Mouse (Mus musculus) MEL (cell line): ENCODE data around the gene Pigs. TPM values are rescaled to one million over a fixed set of nuclear protein-coding genes. Genes with fewer than 3 reads are reported as not detected.

Experiments used
- DNase-seq: peaks from one replicate; pipeline ENCODE4 v3.0.0; 2011; ENCODE audit warnings: low read depth, low spot score
- H3K27ac ChIP-seq: 2 replicates; pipeline ENCODE4 v1.5.1; 2012; ENCODE audit warnings: low read depth, mild to moderate bottlenecking, control low read depth, low read length, moderate library complexity; ENCODE audit not compliant: control insufficient read depth
- H3K27me3 ChIP-seq, 2 experiments: fragments of 150-350 bp in 1 of 2; sonication (generic) in 1 of 2; 2 replicates each; pipeline ENCODE4 v1.6.1; 2012; ENCODE audit warnings: low read length in 2 of 2, mild to moderate bottlenecking in 2 of 2, improper control_type of control experiment in 1 of 2, moderate library complexity in 1 of 2; ENCODE audit not compliant: insufficient read depth in 2 of 2, control insufficient read depth in 1 of 2
- H3K36me3 ChIP-seq, 2 experiments: 2 replicates each; pipeline ENCODE4 v1.6.1; 2012 to 2014; ENCODE audit warnings: low read length in 2 of 2, improper control_type of control experiment in 1 of 2, inconsistent platforms in 1 of 2, mild to moderate bottlenecking in 1 of 2; ENCODE audit not compliant: insufficient read depth in 2 of 2, control insufficient read depth in 1 of 2
- H3K4me1 ChIP-seq, 2 experiments: fragments of 150-350 bp in 1 of 2; sonication (generic) in 1 of 2; 2 replicates each; pipeline ENCODE4 v1.6.1; 2012; ENCODE audit warnings: low read length in 2 of 2, improper control_type of control experiment in 1 of 2, mild to moderate bottlenecking in 1 of 2; ENCODE audit not compliant: insufficient read depth in 2 of 2, control insufficient read depth in 1 of 2
- H3K4me3 ChIP-seq, 2 experiments: fragments of 150-350 bp in 1 of 2; sonication (generic) in 1 of 2; 2 replicates each; pipeline ENCODE4 v1.5.1; 2012; ENCODE audit warnings: low read depth in 2 of 2, low read length in 2 of 2, mild to moderate bottlenecking in 2 of 2, moderate library complexity in 2 of 2, control low read depth in 1 of 2, improper control_type of control experiment in 1 of 2; ENCODE audit not compliant: control insufficient read depth in 1 of 2, insufficient read depth in 1 of 2
- H3K79me2 ChIP-seq: 2 replicates; pipeline ENCODE4 v1.6.1; 2012; ENCODE audit warnings: mild to moderate bottlenecking, low read length, moderate library complexity; ENCODE audit not compliant: control insufficient read depth, poor library complexity, insufficient read depth
- H3K9ac ChIP-seq: 2 replicates; pipeline ENCODE4 v1.6.1; 2012; ENCODE audit warnings: low read depth, mild to moderate bottlenecking, control low read depth, low read length, moderate library complexity; ENCODE audit not compliant: control insufficient read depth, poor library complexity, severe bottlenecking
- H3K9me3 ChIP-seq: fragments of 150-350 bp; sonication (generic); replicated peaks from 2 replicates; pipeline ENCODE4 v1.6.1; 2012; ENCODE audit warnings: mild to moderate bottlenecking, low read length, improper control_type of control experiment, moderate library complexity; ENCODE audit not compliant: insufficient read depth
- E2F4 ChIP-seq: IDR thresholded peaks from 2 replicates; pipeline ENCODE4 v1.6.1; 2011; ENCODE audit warnings: low read depth, low read length, improper control_type of control experiment, borderline replicate concordance
- ELF1 ChIP-seq: IDR thresholded peaks from 2 replicates; pipeline ENCODE4 v1.6.1; 2014; ENCODE audit warnings: low read depth, mild to moderate bottlenecking, inconsistent platforms, low read length, improper control_type of control experiment, moderate library complexity
- EP300 ChIP-seq, 2 experiments: IDR thresholded peaks; 2 replicates each; pipeline ENCODE4 v1.6.1; 2011; ENCODE audit warnings: improper control_type of control experiment in 2 of 2, low read length in 2 of 2, low read depth in 1 of 2, mild to moderate bottlenecking in 1 of 2
- GATA1 ChIP-seq: IDR thresholded peaks from 2 replicates; pipeline ENCODE4 v1.6.1; 2011; ENCODE audit warnings: low read depth, low read length, improper control_type of control experiment
- HCFC1 ChIP-seq: IDR thresholded peaks from 2 replicates; pipeline ENCODE4 v1.6.1; 2012; ENCODE audit warnings: low read depth, mild to moderate bottlenecking, inconsistent platforms, low read length, improper control_type of control experiment, moderate library complexity
- JUND ChIP-seq: IDR thresholded peaks from 2 replicates; pipeline ENCODE4 v1.6.1; 2011; ENCODE audit warnings: low read depth, mild to moderate bottlenecking, improper control_type of control experiment, low read length
- MAX ChIP-seq: IDR thresholded peaks from 2 replicates; pipeline ENCODE4 v1.6.1; 2011; ENCODE audit warnings: low read length, improper control_type of control experiment
- MAZ ChIP-seq: IDR thresholded peaks from 2 replicates; pipeline ENCODE4 v1.6.1; 2012; ENCODE audit warnings: low read depth, mild to moderate bottlenecking, inconsistent platforms, low read length, improper control_type of control experiment
- NELFE ChIP-seq: IDR thresholded peaks from 2 replicates; pipeline ENCODE4 v1.6.1; 2011; ENCODE audit warnings: low read depth, low read length, improper control_type of control experiment
- POLR2A ChIP-seq, 2 experiments: IDR thresholded peaks; 2 replicates each; pipeline ENCODE4 v1.6.1; 2011 to 2012; ENCODE audit warnings: low read length in 2 of 2, mild to moderate bottlenecking in 2 of 2, control low read depth in 1 of 2, improper control_type of control experiment in 1 of 2, low read depth in 1 of 2, moderate library complexity in 1 of 2; ENCODE audit not compliant: control insufficient read depth in 1 of 2, insufficient read depth in 1 of 2, poor library complexity in 1 of 2
- SMC3 ChIP-seq: IDR thresholded peaks from 2 replicates; pipeline ENCODE4 v1.6.1; 2011; ENCODE audit warnings: low read depth, low read length, improper control_type of control experiment
- UBTF ChIP-seq: IDR thresholded peaks from 2 replicates; pipeline ENCODE4 v1.6.1; 2012; ENCODE audit warnings: low read depth, mild to moderate bottlenecking, inconsistent platforms, low read length, improper control_type of control experiment, moderate library complexity, borderline replicate concordance; ENCODE audit not compliant: insufficient read depth
- USF2 ChIP-seq, 2 experiments: IDR thresholded peaks; 2 replicates each; pipeline ENCODE4 v1.6.1; 2011 to 2012; ENCODE audit warnings: improper control_type of control experiment in 2 of 2, low read length in 2 of 2, borderline replicate concordance in 1 of 2, inconsistent platforms in 1 of 2, low read depth in 1 of 2, mild to moderate bottlenecking in 1 of 2; ENCODE audit not compliant: insufficient read depth in 1 of 2
- ZC3H11A ChIP-seq: IDR thresholded peaks from 2 replicates; pipeline ENCODE4 v1.6.1; 2012; ENCODE audit warnings: low read depth, mild to moderate bottlenecking, inconsistent platforms, low read length, improper control_type of control experiment
- ZKSCAN1 ChIP-seq: IDR thresholded peaks from 2 replicates; pipeline ENCODE4 v1.6.1; 2012; ENCODE audit warnings: low read depth, mild to moderate bottlenecking, inconsistent platforms, low read length, improper control_type of control experiment, moderate library complexity
- ZNF384 ChIP-seq: IDR thresholded peaks from 2 replicates; pipeline ENCODE4 v1.6.1; 2012; ENCODE audit warnings: low read depth, mild to moderate bottlenecking, inconsistent platforms, low read length, improper control_type of control experiment
- polyA plus RNA-seq, 2 experiments: library from polyadenylated mRNA; stranded (reverse) in 1 of 2; unstranded in 1 of 2; fragments of >175 nt in 1 of 2; fragments of >200 nt in 1 of 2; gene quantifications; 2 replicates each; pipeline versions ENCODE4 v1.2.1 to v1.2.4; 2012; ENCODE audit warnings: low replicate concordance in 2 of 2, low read depth in 1 of 2; ENCODE audit not compliant: insufficient read length in 2 of 2, insufficient read depth in 1 of 2, missing spikeins in 1 of 2
- total RNA-seq: library from RNA; depleted of rRNA; stranded (reverse); fragments of 300-350 nt; gene quantifications from 2 replicates; pipeline ENCODE4 v1.2.3, GENCODE M21; 2012

The Pigs gene
- total and polyA plus RNA-seq, 3 experiments = 28.5 to 97.1 (median 51.2) TPM

DNA sequence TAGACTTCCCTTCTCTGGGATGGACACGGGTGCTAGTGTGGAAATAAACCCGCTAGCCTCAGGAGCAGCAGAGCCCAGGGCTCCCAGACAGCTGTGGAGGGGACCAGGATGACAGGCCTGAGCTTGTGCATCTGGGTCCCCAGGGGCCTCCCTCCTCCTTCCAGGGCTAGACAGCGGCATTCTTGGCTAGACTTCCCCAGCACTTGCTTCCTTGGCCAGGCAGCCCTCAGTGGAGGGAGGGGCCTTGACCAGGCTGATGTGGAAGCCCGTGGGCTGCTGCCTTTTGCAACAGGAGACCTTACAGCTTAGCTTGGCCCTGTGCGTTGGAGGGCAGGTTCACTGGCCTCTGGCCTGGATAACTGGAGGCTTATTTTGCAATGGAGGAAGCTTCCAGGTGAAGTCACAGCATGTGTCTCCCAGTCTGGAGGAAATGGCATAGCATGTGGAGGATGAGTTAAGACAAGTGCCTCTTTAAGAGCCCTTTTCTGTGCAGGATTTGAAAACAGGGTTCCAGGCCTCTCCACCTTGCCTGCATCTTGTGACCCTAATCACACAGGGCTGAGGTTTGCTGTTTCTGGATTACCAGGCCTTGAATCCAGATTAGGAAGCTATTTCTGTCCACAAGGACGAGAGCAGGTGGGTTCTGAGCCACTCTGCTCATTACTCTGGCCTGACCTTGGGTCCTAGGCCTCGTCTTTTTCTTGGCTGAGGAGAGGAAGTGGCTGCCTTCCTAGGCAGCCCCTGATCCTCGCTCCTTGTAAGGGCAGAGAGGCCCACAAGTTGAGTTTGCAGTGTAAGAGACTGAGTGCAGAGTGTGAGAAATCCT lies 16.9 kb downstream of the Pigs start:
- Histone ChIP-seq H3K36me3 (peaks cover 0 to 21% of the 10 kb centered on the region in 2 experiments; a peak in 2 of 4 replicates), H3K4me3 (peak overlapping the region; percentile 39 to 55), H3K9me3 (no peaks in the 10 kb centered on the region), H3K4me1 (peaks cover 13 to 25% of the 10 kb centered on the region in 2 experiments), H3K27ac (peak overlapping the region; percentile 56), H3K9ac (peak overlapping the region; percentile 27), H3K27me3 (no peaks in the 10 kb centered on the region), H3K79me2 (peaks cover 9% of the 10 kb centered on the region)
- DNase-seq = peak; percentile 67
- TF ChIP-seq UBTF (0 out of 2 replicates have a peak, but pooled peaks have one; percentile 18), SMC3 (no peak), JUND (no peak), MAX (peak; percentile 20; the same call in 1 of the 2 replicates), POLR2A (IDR thresholded peaks at IDR 0.05; ENCODE audit: control insufficient read depth in 1 of 2, insufficient read depth in 1 of 2, low read depth in 1 of 2, low read length in 2 of 2, poor library complexity in 1 of 2) (no peak; a peak in 1 of 4 replicates), MAZ (no peak)

DNA sequence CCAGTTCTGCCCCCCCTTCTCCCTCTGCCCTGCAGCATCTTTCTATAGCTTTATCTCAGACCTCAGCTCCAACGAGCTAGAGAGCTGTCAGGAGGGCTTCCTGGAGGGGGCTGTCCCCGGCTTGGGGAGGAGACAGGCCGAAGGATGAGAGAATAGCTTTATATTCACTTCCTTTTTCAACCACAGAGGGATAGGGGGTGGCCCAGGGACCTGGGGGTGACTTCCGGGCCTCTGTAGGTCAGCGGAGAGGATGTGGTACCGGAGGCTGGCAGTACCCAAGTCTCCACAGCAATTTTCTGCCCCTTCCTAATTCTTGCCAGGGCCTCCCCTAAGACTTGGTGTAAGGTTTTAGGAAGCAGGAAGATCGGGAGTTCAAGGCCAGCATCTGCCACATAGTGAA lies 17.6 kb downstream of the Pigs start:
- Histone ChIP-seq H3K79me2 (peaks cover 9% of the 10 kb centered on the region), H3K27me3 (no peaks in the 10 kb centered on the region), H3K9ac (peak overlapping the region; percentile 27), H3K4me1 (peaks cover 13 to 25% of the 10 kb centered on the region in 2 experiments), H3K36me3 (peaks cover 0 to 21% of the 10 kb centered on the region in 2 experiments; a peak in 2 of 4 replicates), H3K27ac (peak overlapping the region; percentile 56), H3K4me3 (peak overlapping the region; percentile 1 to 6; a peak in 1 of 4 replicates), H3K9me3 (no peaks in the 10 kb centered on the region)
- TF ChIP-seq HCFC1 = 0 out of 2 replicates have a peak, but pooled peaks have one; percentile 32
- no peak for TF ChIP-seq ZNF384
- no peak for TF ChIP-seq E2F4
- peak; percentile 28; the same call in 1 of the 2 replicates for TF ChIP-seq ELF1
- TF ChIP-seq POLR2A (IDR thresholded peaks at IDR 0.05; ENCODE audit: control insufficient read depth in 1 of 2, insufficient read depth in 1 of 2, low read depth in 1 of 2, low read length in 2 of 2, poor library complexity in 1 of 2) = peak in 1 of 2 experiments; percentile 9; a peak in 1 of 4 replicates
- 0 out of 2 replicates have a peak, but pooled peaks have one; percentile 58 for TF ChIP-seq ZKSCAN1
- peak; percentile 70; the same call in 1 of the 2 replicates for TF ChIP-seq MAZ
- no peak for TF ChIP-seq ZC3H11A
- TF ChIP-seq USF2 (IDR thresholded peaks at IDR 0.05; ENCODE audit: borderline replicate concordance in 1 of 2, insufficient read depth in 1 of 2, low read depth in 1 of 2, low read length in 2 of 2) = no peak
- TF ChIP-seq GATA1 = 0 out of 2 replicates have a peak, but pooled peaks have one; percentile 9
- peak; percentile 36 to 43; a peak in 2 of 4 replicates for TF ChIP-seq EP300 (IDR thresholded peaks at IDR 0.05; ENCODE audit: low read depth in 1 of 2, low read length in 2 of 2)
- TF ChIP-seq NELFE = no peak
- DNase-seq = peak; percentile 79
